Mouse (Mus musculus) kidney, postnatal 0 days (tissue): ENCODE measurements around the gene Scamp4. TPM values are rescaled to one million over a fixed set of nuclear protein-coding genes. Genes with fewer than 3 reads are reported as not detected.

Experiments used
- ATAC-seq: fragments of 200-750 bp; cut with Nextera tagmentation; replicated peaks from 2 replicates; pipeline ENCODE4 v1.8.0; 2017; ENCODE audit warnings: low read depth, moderate number of reproducible peaks, moderate TSS enrichment, moderate library complexity; ENCODE audit not compliant: low FRiP score
- DNase-seq: peaks from one replicate; pipeline ENCODE4 v3.0.0-alpha.2; 2016; ENCODE audit warnings: low spot score
- H3K27ac ChIP-seq: fragments of 300-500 bp; sonication (generic); 2 replicates; pipeline ENCODE4 v1.5.1; 2014; ENCODE audit warnings: mild to moderate bottlenecking
- H3K27me3 ChIP-seq: fragments of 300-500 bp; sonication (generic); 2 replicates; pipeline ENCODE4 v1.6.1; 2014; ENCODE audit warnings: low read length, mixed read lengths; ENCODE audit not compliant: insufficient read depth
- H3K36me3 ChIP-seq: fragments of 300-500 bp; sonication (generic); 2 replicates; pipeline ENCODE4 v1.6.1; 2014; ENCODE audit warnings: low read length, mixed read lengths; ENCODE audit not compliant: insufficient read depth
- H3K4me1 ChIP-seq: fragments of 300-500 bp; sonication (generic); replicated peaks from 2 replicates; pipeline ENCODE4 v1.6.1; 2014; ENCODE audit warnings: antibody characterized with exemption, low read length, mixed read lengths; ENCODE audit not compliant: insufficient read depth
- H3K4me2 ChIP-seq: fragments of 300-500 bp; sonication (generic); 2 replicates; pipeline ENCODE4 v1.6.1; 2014; ENCODE audit warnings: mild to moderate bottlenecking, low read length, moderate library complexity, mixed read lengths
- H3K4me3 ChIP-seq: fragments of 300-500 bp; sonication (generic); replicated peaks from 2 replicates; pipeline ENCODE4 v1.5.1; 2014; ENCODE audit warnings: low read depth, low read length
- H3K9ac ChIP-seq: fragments of 300-500 bp; sonication (generic); 2 replicates; pipeline ENCODE4 v1.6.1; 2014; ENCODE audit warnings: low read depth, low read length
- H3K9me3 ChIP-seq: fragments of 300-500 bp; sonication (generic); replicated peaks from 2 replicates; pipeline ENCODE4 v1.6.1; 2016; ENCODE audit warnings: low read length, inconsistent platforms, mixed read lengths
- CTCF ChIP-seq: IDR thresholded peaks from 2 replicates; pipeline ENCODE4 v1.5.1; 2016; ENCODE audit warnings: antibody characterized with exemption, low read depth, mild to moderate bottlenecking, moderate library complexity
- WGBS: fragments of 180-500 bp; shearing (Covaris S2); extraction: QIAGEN DNeasy Blood & Tissue Kit; methylation state at CpG from one replicate; pipeline ENCODE4 v1.1.7; 2014; 5-methylcytosine and 5-hydroxymethylcytosine counted together
- polyA plus RNA-seq: library from polyadenylated mRNA; unstranded; fragments of >200 nt; fragmentation: Nextera tagmentation; extraction: Ambion mirVana; gene quantifications from 2 replicates; pipeline ENCODE4 v1.2.1, GENCODE M21; 2015

Gene Scamp4
- polyA plus RNA-seq, 1 experiment from 2014 or later: 80.7 TPM

DNA sequence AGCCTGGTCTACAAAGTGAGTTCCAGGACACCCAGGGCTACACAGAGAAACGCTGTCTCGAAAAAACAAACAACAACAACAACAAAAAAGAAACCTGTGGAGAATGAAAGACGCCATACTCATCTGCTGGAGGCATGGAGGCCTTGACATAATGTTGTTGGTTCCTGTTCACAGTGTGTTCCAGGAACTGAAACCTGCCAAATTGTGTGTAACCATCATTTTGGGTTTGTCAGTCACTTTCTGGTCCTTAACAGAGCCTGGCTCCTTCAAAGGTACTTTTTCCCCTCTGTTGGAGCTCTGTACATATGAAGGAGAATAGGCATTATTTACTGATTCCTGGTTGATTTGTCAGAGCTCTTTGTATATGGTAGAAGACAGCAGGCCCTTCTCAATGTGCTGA lies 9.2 kb downstream of the Scamp4 start:
- no peak for TF ChIP-seq CTCF
- Histone ChIP-seq H3K27me3 (no peaks in the 10 kb centered on the region), H3K4me3 (no peak overlapping the region), H3K27ac (no peak overlapping the region), H3K9ac (no peak overlapping the region), H3K9me3 (no peaks in the 10 kb centered on the region), H3K4me2 (no peak overlapping the region), H3K36me3 (peaks cover 51% of the 10 kb centered on the region), H3K4me1 (no peaks in the 10 kb centered on the region)
- ATAC-seq: no peak
- DNase-seq: no peak
- 88% methylated on average over 3 of the region's 3 CpGs for WGBS

DNA sequence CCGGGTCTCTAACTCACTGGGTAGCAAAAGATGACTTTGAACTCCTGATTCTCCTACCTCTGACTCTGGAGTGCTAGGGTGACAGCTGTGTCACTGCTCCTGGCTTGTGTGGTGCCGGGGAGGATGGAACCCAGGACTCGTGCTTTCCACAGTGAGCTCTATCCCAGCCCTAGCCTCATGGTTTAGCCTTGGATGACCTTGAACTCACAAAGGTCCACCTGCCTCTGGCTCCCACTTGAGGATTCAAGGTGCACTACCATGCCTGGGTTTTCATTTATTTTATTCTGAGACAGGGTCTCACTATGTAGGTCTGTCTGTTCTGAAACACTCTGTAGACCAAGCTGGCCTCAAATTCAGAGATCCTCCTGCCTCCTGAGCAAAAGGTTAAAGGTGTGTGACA lies 11.1 kb downstream of the Scamp4 start:
- Histone ChIP-seq H3K9ac (no peak overlapping the region), H3K27ac (no peak overlapping the region), H3K36me3 (peaks cover 36% of the 10 kb centered on the region), H3K4me2 (no peak overlapping the region), H3K4me1 (no peaks in the 10 kb centered on the region), H3K4me3 (no peak overlapping the region), H3K9me3 (no peaks in the 10 kb centered on the region), H3K27me3 (no peaks in the 10 kb centered on the region)
- TF ChIP-seq CTCF: no peak
- ATAC-seq (no peak), DNase-seq (no peak)
- WGBS: 74% methylated on average over 3 of the region's 3 CpGs

DNA sequence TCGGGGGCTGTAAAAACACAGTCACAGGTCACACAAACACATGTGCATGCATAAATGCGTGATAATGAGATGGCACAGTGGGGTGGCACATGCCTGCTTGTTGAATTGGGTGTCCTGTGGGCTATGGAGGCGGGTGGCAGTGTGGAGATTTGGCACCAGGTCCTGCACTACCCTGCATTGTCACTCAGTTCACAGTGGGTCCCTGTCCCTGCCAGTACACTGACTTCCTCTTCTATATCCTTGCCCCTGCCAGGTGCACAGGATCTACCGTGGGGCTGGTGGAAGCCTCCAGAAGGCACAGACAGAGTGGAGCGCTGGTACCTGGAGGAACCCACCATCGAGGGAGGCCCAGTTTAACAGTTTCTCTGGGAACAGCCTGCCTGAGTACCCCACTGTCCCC lies 11.7 kb downstream of the Scamp4 start:
- H3K36me3 ChIP-seq: peaks cover 32% of the 10 kb centered on the region; the same call in 1 of the 2 replicates
- DNase-seq (no peak), ATAC-seq (no peak)
- no peak overlapping the region for H3K9ac ChIP-seq
- no peak overlapping the region for H3K4me2 ChIP-seq
- no peak for TF ChIP-seq CTCF
- no peaks in the 10 kb centered on the region for H3K4me1 ChIP-seq
- H3K27me3 ChIP-seq: no peaks in the 10 kb centered on the region
- 88% methylated on average over 6 of the region's 6 CpGs for WGBS
- no peak overlapping the region for H3K27ac ChIP-seq
- no peaks in the 10 kb centered on the region for H3K9me3 ChIP-seq
- no peak overlapping the region for H3K4me3 ChIP-seq

DNA sequence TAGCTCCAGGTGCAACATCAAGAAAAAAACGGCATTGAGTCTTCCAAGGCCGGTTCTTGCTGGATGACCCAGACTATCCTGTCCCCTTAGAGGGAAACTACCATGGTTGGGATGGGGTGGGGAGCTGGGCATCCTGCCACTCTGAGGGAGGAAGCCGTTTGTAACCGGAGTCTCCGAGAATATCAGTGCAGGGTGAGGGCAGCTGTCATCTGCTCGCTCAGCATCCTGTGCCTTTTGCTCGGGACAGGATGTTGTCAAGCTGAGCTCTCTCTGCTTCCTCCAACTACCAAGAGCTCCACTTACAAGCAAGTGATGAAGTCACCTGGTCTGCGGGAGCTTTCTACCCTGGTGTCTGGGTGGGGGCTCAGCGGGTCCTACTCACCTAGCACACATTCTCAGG lies 15.5 kb downstream of the Scamp4 start:
- ATAC-seq: no peak
- H3K9ac ChIP-seq: no peak overlapping the region
- H3K9me3 ChIP-seq: no peaks in the 10 kb centered on the region
- no peak for TF ChIP-seq CTCF
- H3K36me3 ChIP-seq: peaks cover 20% of the 10 kb centered on the region; the same call in 1 of the 2 replicates
- no peaks in the 10 kb centered on the region for H3K27me3 ChIP-seq
- WGBS: 53% methylated on average over 9 of the region's 9 CpGs
- no peak overlapping the region for H3K4me3 ChIP-seq
- 0 out of 2 replicates have a peak overlapping the region, but pooled peaks have one; percentile 11 for H3K27ac ChIP-seq
- DNase-seq: peak; percentile 53
- H3K4me1 ChIP-seq: peaks cover 2% of the 10 kb centered on the region; the same call in 1 of the 2 replicates
- H3K4me2 ChIP-seq: no peak overlapping the region

DNA sequence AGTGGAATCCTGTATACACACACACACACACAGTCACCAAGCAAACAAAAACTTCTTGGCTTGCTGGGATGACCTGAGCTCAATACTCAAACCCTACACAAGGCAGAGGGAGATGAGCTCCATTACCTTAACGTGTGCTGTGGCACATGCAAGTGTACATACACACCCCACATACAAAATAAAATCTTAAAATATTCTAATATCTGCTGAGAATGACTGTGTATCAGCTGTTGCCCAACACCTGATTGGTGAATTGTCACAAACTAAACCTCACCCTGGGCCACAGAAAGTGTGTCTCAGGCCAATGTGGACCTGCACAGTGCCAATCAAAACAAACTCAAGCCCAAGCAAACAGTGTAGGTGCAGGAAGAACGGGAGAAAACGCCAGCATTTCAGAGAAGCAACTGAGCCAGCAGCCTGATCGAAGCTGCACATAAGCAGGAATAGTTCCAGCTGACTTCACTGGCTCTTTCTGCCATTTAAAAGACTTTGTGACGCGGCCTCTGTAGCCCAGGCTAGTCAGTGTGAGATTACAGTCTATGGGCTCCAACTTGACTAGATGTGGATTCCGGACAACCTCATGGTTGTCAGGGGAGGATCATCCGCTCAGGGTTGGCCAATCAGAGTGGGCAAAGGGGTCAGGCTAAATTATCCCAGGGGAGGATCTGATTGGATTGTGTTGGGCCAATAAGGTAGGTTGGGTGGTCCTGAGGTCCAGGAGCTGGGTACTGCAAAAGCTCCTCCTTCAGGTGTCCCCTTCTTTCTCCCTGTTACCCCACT lies 17.0 kb downstream of the Scamp4 start:
- peaks cover 9% of the 10 kb centered on the region; the same call in 1 of the 2 replicates for H3K36me3 ChIP-seq
- H3K27ac ChIP-seq: no peak overlapping the region
- no peak for TF ChIP-seq CTCF
- WGBS: 45% methylated on average over 8 of the region's 8 CpGs
- no peaks in the 10 kb centered on the region for H3K27me3 ChIP-seq
- peaks cover 9% of the 10 kb centered on the region for H3K4me1 ChIP-seq
- no peak overlapping the region for H3K4me2 ChIP-seq
- DNase-seq (no peak), ATAC-seq (no peak)
- no peak overlapping the region for H3K4me3 ChIP-seq
- no peak overlapping the region for H3K9ac ChIP-seq
- H3K9me3 ChIP-seq: no peaks in the 10 kb centered on the region

DNA sequence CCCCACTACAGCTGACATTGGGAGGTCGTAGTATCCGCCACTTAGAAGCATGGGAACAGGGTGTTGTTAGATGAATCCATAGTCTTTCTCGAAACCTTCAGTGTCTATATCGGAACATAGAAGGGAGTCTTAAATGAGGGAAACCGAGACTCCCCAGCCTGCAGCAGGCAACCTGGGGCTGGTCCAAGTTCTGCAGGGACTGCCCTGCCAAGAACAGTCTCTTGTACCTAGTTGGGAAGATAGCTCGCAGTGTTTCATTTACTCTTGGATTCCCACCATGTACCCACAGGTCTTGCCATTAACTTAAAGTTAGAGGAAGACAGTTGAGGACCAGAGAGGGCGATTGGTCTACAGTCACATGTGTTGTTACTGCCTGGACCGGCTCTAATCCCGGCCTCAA lies 17.7 kb downstream of the Scamp4 start:
- TF ChIP-seq CTCF: no peak
- H3K9me3 ChIP-seq: no peaks in the 10 kb centered on the region
- H3K4me1 ChIP-seq: peaks cover 12% of the 10 kb centered on the region
- no peak for DNase-seq
- H3K4me2 ChIP-seq: no peak overlapping the region
- H3K4me3 ChIP-seq: no peak overlapping the region
- H3K36me3 ChIP-seq: peaks cover 8% of the 10 kb centered on the region; the same call in 1 of the 2 replicates
- no peak overlapping the region for H3K27ac ChIP-seq
- WGBS: 90% methylated on average over 9 of the region's 9 CpGs
- no peak for ATAC-seq
- H3K9ac ChIP-seq: no peak overlapping the region
- H3K27me3 ChIP-seq: no peaks in the 10 kb centered on the region
